Mouse (Mus musculus) forebrain, embryonic 16.5 days (tissue): ENCODE data around the gene Usp48. TPM values are rescaled to one million over a fixed set of nuclear protein-coding genes. Genes with fewer than 3 reads are reported as not detected.

Source experiments
- ATAC-seq: fragments of 200-750 bp; cut with Nextera tagmentation; 2 replicates; pipeline ENCODE4 v1.8.0; 2017; ENCODE audit warnings: mild to moderate bottlenecking, moderate library complexity
- H3K27ac ChIP-seq: fragments of 300-500 bp; sonication (generic); 2 replicates; pipeline ENCODE4 v1.5.1; 2014; ENCODE audit warnings: low read length, control low read depth
- H3K27me3 ChIP-seq: fragments of 300-500 bp; sonication (generic); replicated peaks from 2 replicates; pipeline ENCODE4 v1.6.1; 2014; ENCODE audit warnings: low read length; ENCODE audit not compliant: control insufficient read depth, insufficient read depth
- H3K36me3 ChIP-seq: fragments of 300-500 bp; sonication (generic); 2 replicates; pipeline ENCODE4 v1.6.1; 2014; ENCODE audit not compliant: control insufficient read depth, insufficient read depth
- H3K4me1 ChIP-seq: fragments of 300-500 bp; sonication (generic); replicated peaks from 2 replicates; pipeline ENCODE4 v1.6.1; 2014; ENCODE audit warnings: low read length; ENCODE audit not compliant: control insufficient read depth, insufficient read depth
- H3K4me2 ChIP-seq: fragments of 300-500 bp; sonication (generic); 2 replicates; pipeline ENCODE4 v1.6.1; 2014; ENCODE audit warnings: mild to moderate bottlenecking, low read length, control low read depth
- H3K4me3 ChIP-seq: fragments of 300-500 bp; sonication (generic); replicated peaks from 2 replicates; pipeline ENCODE4 v1.5.1; 2014; ENCODE audit warnings: mild to moderate bottlenecking, low read length, control low read depth
- H3K9ac ChIP-seq: fragments of 300-500 bp; sonication (generic); replicated peaks from 2 replicates; pipeline ENCODE4 v1.6.1; 2014; ENCODE audit warnings: low read depth, low read length, control low read depth
- H3K9me3 ChIP-seq: fragments of 300-500 bp; sonication (generic); 2 replicates; pipeline ENCODE4 v1.6.1; 2016; ENCODE audit warnings: low read length; ENCODE audit not compliant: control insufficient read depth
- WGBS: fragments of 180-500 bp; shearing (Covaris S2); extraction: QIAGEN DNeasy Blood & Tissue Kit; methylation state at CpG from one replicate; pipeline ENCODE4 v1.1.7; 2014; 5-methylcytosine and 5-hydroxymethylcytosine counted together
- polyA plus RNA-seq: library from polyadenylated mRNA; unstranded; fragments of >200 nt; fragmentation: Nextera tagmentation; extraction: Ambion mirVana; gene quantifications from 2 replicates; pipeline ENCODE4 v1.2.1, GENCODE M21; 2015

Usp48 gene
- polyA plus RNA-seq, 1 experiment from 2014 or later = 80.1 TPM

GRCm38 (mm10) chr4:137687234-137687825, 93.8 kb downstream of the Usp48 start:
- 76% methylated on average over 14 of the region's 14 CpGs for WGBS
- no peak overlapping the region for H3K4me2 ChIP-seq
- no peaks in the 10 kb centered on the region for H3K27me3 ChIP-seq
- no peak for ATAC-seq
- H3K4me1 ChIP-seq = peaks cover 6% of the 10 kb centered on the region
- no peaks in the 10 kb centered on the region for H3K36me3 ChIP-seq
- no peaks in the 10 kb centered on the region for H3K9me3 ChIP-seq
- H3K4me3 ChIP-seq = no peak overlapping the region
- H3K9ac ChIP-seq = no peak overlapping the region
- no peak overlapping the region for H3K27ac ChIP-seq

GRCm38 (mm10) chr4:137692107-137692902, 98.8 kb downstream of the Usp48 start:
- Histone ChIP-seq H3K4me2 (no peak overlapping the region), H3K27me3 (no peaks in the 10 kb centered on the region), H3K4me1 (peaks cover 5% of the 10 kb centered on the region), H3K27ac (no peak overlapping the region), H3K9me3 (no peaks in the 10 kb centered on the region), H3K4me3 (no peak overlapping the region), H3K9ac (no peak overlapping the region), H3K36me3 (no peaks in the 10 kb centered on the region)
- ATAC-seq = no peak
- 83% methylated on average over 10 of the region's 10 CpGs for WGBS

GRCm38 (mm10) chr4:137695300-137695699, 101.7 kb downstream of the Usp48 start:
- Histone ChIP-seq H3K4me2 (no peak overlapping the region), H3K36me3 (no peaks in the 10 kb centered on the region), H3K27ac (no peak overlapping the region), H3K4me1 (peaks cover 22% of the 10 kb centered on the region), H3K9me3 (no peaks in the 10 kb centered on the region), H3K4me3 (no peak overlapping the region), H3K9ac (no peak overlapping the region), H3K27me3 (no peaks in the 10 kb centered on the region)
- WGBS = 81% methylated on average over 8 of the region's 8 CpGs
- ATAC-seq = no peak

- H3K4me1 ChIP-seq = peaks cover 22% of the 10 kb centered on the region
- WGBS = 4% methylated on average over 4 of the region's 4 CpGs
- no peak overlapping the region for H3K9ac ChIP-seq
- H3K9me3 ChIP-seq = no peaks in the 10 kb centered on the region
- H3K4me3 ChIP-seq = no peak overlapping the region
- no peak overlapping the region for H3K4me2 ChIP-seq
- no peak overlapping the region for H3K27ac ChIP-seq
- 0 out of 2 replicates have a peak, but pooled peaks have one; percentile 33 for ATAC-seq
- H3K27me3 ChIP-seq = no peaks in the 10 kb centered on the region
- no peaks in the 10 kb centered on the region for H3K36me3 ChIP-seq
These were observed 102.3 kb downstream of the Usp48 start for GRCm38 (mm10) chr4:137695900-137696299.

GRCm38 (mm10) chr4:137697156-137697885, 103.8 kb downstream of the Usp48 start:
- Histone ChIP-seq H3K4me1 (peaks cover 22% of the 10 kb centered on the region), H3K4me3 (no peak overlapping the region), H3K9ac (no peak overlapping the region), H3K4me2 (no peak overlapping the region), H3K9me3 (no peaks in the 10 kb centered on the region), H3K36me3 (no peaks in the 10 kb centered on the region), H3K27ac (no peak overlapping the region), H3K27me3 (no peaks in the 10 kb centered on the region)
- no peak for ATAC-seq
- 70% methylated on average over 13 of the region's 13 CpGs for WGBS

- Histone ChIP-seq H3K27ac (no peak overlapping the region), H3K9me3 (no peaks in the 10 kb centered on the region), H3K9ac (no peak overlapping the region), H3K4me2 (no peak overlapping the region), H3K4me3 (no peak overlapping the region), H3K4me1 (peaks cover 22% of the 10 kb centered on the region), H3K27me3 (no peaks in the 10 kb centered on the region), H3K36me3 (no peaks in the 10 kb centered on the region)
- ATAC-seq = no peak
- 72% methylated on average over 7 of the region's 7 CpGs for WGBS
These were observed 104.8 kb downstream of the Usp48 start for GRCm38 (mm10) chr4:137698076-137698985.

GRCm38 (mm10) chr4:137699264-137700211, 106.0 kb downstream of the Usp48 start:
- no peak overlapping the region for H3K27ac ChIP-seq
- H3K4me3 ChIP-seq = no peak overlapping the region
- H3K4me2 ChIP-seq = no peak overlapping the region
- H3K4me1 ChIP-seq = peaks cover 22% of the 10 kb centered on the region
- H3K9ac ChIP-seq = no peak overlapping the region
- WGBS = 51% methylated on average over 21 of the region's 21 CpGs
- no peaks in the 10 kb centered on the region for H3K27me3 ChIP-seq
- no peaks in the 10 kb centered on the region for H3K9me3 ChIP-seq
- ATAC-seq = no peak; the same call in 1 of the 2 replicates
- no peaks in the 10 kb centered on the region for H3K36me3 ChIP-seq

GRCm38 (mm10) chr4:137700960-137701359, 107.4 kb downstream of the Usp48 start:
- Histone ChIP-seq H3K36me3 (no peaks in the 10 kb centered on the region), H3K27ac (no peak overlapping the region), H3K4me3 (no peak overlapping the region), H3K4me2 (no peak overlapping the region), H3K27me3 (no peaks in the 10 kb centered on the region), H3K9ac (no peak overlapping the region), H3K4me1 (peaks cover 18% of the 10 kb centered on the region), H3K9me3 (no peaks in the 10 kb centered on the region)
- 65% methylated on average over 6 of the region's 6 CpGs for WGBS
- no peak for ATAC-seq
